Mouse (Mus musculus) R1 (cell line): ENCODE results near the gene Foxp1.

Experiments used
- DNase-seq: peaks from one replicate; pipeline ENCODE4 v3.0.0-alpha.2; 2018; ENCODE audit warnings: low read depth, low spot score

Foxp1 gene

DNA sequence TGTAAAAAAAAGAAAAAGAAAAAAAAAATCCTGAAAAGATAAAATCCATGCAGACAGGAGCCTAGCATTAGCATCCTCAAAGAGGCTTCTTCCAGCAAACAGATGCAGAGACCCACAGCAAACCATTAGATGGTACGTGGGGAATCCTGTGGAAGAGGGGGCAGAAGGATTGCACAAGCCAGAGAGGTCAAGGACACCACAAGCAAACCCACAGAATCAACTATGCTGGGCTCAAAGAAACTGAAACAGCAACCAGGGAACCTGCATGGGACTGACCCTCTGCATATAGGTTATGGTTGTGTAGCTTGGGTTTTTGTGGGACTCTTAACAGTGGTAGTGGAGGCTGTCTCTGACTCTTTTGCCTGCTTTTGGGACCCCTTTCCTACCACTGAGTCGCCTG lies 466.1 kb downstream of the Foxp1 start:
- DNase-seq: no peak

DNA sequence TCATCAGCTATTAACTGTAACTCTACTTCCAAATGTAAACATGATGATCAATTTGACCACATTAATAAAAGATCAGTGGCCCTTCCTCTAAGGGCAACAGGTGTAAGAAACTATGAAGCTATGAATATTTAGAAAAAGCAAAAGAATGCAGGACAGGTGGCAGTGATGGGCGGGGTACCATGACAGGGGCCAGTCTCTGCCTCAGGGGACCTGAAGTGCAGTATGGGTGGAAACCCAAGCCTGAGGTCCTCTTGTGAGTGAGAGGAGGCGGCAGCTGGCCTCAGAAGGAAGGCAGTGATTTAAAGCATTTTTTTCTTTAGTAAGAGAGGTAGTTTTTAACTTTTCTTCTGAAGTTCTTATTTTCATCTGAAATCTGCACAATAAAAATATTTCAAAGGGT lies 468.5 kb downstream of the Foxp1 start:
- no peak for DNase-seq

- no peak for DNase-seq
Observed at GRCm38 (mm10) chr6:99053111-99053510, 469.4 kb downstream of the Foxp1 start.

DNA sequence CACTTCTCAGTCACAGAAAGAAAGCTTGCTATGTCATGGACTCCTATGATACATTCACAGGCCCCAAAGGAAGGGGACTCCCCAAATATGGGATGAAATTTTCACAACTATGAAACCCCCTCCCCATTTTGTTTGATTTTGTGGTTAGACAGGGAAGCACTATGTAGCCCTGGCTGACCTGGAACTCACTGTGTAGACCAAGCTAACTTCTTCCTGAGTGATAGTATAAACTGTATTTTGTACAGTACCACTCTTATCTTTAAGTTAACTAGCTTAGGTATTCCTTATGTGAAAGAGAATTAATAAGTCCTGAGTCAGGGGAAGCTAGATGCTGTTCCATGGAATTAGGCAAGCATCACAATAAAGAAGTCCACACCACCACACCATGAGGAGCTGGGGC lies 470.8 kb downstream of the Foxp1 start:
- DNase-seq: no peak

- peak; percentile 40 for DNase-seq
Observed at GRCm38 (mm10) chr6:99050288-99051006, 472.1 kb downstream of the Foxp1 start.

- no peak for DNase-seq
Observed at GRCm38 (mm10) chr6:99047322-99047721, 475.2 kb downstream of the Foxp1 start.

DNA sequence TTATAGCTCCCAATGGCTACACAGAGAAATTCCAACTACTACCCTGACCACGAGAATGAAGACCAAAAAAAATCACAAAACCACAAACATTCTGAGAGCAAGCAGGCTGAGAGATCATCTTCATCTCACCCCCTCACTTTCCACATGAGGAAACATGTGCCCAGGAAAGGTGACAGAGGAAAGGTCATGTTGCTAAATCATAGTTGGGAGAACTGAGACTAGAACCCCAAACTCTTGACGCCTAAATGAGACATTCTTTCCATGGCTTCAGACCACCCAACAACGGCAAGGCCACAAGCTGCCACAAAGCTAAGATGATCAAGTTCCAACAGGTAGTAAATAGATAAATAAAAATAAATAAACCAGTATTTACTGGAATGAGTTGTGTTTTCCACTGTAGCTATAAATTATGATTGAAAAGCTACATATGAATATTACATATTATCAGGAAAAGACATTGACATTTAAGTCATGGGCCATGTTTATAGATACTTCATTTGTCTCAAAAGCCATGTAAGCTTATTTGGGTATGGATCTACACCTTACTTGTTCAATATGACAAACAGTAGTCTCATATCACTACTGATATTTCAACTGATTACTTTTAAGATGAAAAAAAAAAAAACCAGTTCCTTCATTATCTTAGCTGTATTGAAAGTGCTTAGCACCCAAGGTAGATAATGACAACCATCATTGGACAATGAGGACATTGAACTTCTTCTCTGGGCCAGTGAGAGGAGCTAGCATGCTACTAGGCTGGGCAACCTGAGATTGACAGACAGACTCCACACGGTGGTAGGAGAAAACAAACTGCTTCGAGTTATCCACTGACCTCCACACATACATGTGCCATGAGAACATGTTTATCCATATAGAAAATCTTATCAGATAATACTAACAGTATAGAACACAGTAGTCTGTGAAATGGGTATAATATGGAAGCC lies 476.4 kb downstream of the Foxp1 start:
- DNase-seq: no peak

GRCm38 (mm10) chr6:99043932-99044664 lies 478.4 kb downstream of the Foxp1 start:
- no peak for DNase-seq

DNA sequence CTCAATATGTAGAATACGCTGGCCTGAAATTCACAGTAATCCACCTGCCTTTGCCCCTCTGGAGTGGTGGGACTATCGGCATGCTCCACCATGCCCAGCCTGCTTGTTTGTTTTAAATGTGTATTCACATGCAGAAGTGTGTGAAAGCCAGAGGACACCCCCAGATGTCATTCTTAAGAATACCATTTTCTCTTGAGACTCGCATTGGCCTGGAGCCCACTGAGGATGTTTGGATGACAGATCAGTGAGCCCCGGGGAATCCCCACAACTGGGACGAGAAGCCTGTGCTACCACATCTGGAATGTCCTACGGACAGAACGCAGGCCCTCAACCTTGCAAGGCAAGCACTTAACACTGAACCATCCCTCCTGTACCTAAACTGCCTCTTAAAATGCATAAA lies 479.3 kb downstream of the Foxp1 start:
- DNase-seq: no peak

DNA sequence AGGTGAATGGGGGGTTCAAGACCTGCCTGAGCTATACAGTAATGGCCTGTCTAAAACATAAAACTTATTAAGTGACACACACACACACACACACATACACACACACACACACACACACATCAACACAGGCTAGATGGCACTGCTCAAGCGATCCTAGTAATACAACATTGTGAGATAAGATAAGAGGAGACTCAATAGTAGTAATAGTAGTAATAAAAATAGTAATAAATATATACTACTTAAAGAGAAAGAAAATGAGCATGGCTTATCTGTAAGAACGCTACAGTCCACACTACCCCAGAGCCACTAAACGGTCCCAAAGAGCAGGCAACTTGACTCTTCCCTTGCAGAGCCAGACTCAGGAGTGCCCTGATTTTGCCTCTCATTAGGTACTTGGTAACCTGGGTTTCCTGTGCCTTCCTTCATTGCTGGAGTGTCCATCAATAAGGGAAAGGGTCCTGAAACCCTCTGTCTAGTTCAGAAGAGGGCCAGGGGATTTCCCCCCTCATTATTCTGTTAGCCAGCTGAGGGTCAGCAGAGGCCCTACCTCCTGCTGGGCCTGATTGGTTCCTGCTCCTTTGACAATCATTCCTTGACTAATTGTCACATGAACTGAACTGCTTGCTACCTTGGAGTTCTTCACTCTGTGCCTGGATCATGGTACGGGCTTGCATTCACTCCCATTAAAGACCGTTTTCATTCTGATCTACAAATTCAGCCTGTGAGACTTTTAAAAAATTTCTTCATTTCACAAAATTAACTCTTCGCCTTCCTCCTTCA lies 480.2 kb downstream of the Foxp1 start:
- DNase-seq: no peak

- no peak for DNase-seq
Observed at GRCm38 (mm10) chr6:99038977-99039376, 483.5 kb downstream of the Foxp1 start.

DNA sequence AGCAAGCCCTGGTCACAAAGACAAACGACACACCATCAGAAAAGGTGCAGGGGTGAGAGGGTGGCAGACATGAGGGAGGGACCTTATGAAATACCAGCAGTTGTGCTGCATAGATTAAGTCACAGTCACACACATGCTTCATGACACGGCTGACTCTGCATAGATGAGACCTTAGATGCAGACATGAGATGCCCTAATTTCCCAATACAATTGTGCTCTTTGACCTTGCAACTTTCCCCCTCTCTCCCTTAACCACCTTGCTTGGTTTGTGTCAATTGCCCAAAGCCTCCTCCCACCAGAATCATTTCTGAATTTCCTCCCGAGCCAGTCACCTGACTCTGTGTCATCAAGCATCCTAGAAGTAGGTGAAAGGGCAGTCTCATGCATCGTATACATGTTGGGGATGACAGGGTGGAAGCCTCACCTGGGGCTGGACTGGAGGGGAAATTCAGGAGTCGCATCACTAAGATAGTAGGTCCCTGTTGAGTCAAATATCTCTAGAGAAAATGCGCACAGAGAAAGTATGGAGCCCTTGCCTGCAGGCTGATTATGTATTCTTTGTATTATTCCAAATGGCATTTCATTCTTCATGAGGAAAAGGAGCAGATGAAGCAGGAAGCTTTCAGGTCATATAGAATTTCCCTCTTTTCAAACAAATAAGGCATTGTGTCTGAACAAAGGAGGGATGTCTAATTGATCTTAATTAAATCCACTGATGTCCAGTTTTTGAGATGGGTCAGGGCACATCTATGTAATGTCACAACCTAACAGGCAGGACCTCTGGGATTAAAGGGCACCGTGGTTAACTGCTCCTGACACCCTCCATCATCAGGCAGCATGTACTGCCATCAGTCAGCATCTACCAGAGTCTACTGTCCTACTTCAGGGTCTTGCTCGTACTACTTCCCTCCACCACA lies 486.8 kb downstream of the Foxp1 start:
- no peak for DNase-seq

GRCm38 (mm10) chr6:99033062-99033461 lies 489.5 kb downstream of the Foxp1 start:
- DNase-seq: peak; percentile 56

DNA sequence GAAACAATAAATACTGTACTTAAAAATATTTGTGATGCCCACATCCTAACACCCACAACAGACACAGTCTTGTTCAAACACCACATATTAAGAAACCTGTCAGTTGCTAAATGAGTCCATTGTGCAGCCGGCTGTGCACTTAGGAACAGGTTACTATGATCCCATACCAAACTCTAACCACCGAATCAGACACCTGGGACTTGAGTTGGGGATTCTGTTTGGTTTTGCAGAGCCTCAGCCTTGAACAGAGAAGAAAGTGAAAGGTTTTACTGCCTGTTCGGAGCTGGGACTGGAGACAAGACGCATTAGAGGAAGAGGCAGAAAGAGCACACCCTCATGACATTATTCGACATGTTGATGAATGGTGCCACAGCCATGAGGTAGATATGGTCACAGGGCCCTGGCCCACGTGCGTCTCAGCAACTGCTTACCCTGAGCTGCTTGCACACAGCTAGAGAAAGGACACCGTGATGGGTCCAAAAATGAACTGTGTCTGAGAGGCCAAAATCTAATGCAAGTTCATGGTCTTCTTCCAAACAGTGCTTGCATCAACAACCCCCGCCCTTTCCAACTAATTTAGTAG lies 491.1 kb downstream of the Foxp1 start:
- DNase-seq: peak; percentile 19

- peak; percentile 48 for DNase-seq
Observed at GRCm38 (mm10) chr6:99030251-99030650, 492.3 kb downstream of the Foxp1 start.

DNA sequence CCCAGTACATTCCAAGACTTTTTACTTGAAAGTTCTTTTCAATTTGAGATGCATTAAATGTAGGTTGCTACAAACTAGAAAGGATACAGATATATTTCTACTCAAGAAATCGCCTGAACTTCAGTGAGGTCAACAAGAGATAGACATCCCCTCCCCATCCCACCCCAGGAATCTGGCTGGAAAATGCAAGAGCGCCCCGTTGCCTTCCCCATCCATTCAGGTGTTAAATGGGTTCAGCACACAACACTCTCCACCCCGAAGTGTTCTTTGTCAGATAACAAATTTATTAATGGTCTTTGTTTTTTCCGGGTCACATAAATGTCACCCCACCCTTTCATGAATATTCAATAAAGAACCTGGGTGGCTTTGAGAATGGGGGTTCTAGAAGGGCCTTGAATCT lies 493.1 kb downstream of the Foxp1 start:
- peak; percentile 81 for DNase-seq

DNA sequence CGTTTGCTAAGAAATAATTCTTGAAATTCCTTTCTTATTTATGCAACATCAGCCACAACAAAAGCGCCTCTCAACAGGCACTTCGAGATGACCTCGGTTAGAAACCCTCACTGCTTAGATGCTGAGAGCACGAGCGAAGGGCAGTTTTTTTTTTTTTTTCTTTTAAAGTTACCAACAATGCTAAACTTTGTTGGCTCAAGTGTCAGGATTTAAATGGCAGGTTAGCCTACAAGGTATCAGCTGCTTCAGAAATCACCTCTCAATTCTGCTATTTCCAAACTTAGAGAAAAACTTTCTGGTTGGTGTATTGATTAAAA lies 493.6 kb downstream of the Foxp1 start:
- peak; percentile 88 for DNase-seq

GRCm38 (mm10) chr6:99028161-99028988 lies 494.1 kb downstream of the Foxp1 start:
- DNase-seq: peak; percentile 72

- DNase-seq: peak; percentile 69
Observed at GRCm38 (mm10) chr6:99027542-99028160, 494.9 kb downstream of the Foxp1 start.
